9 mouse cellular contexts compared by ENCODE assay signal in genomic region chr1:184266051-184266450, GRCm38 (mm10).
DNase-seq lines count a peak whose midpoint lies in the region; ATAC-seq and TF ChIP-seq lines count a peak whose summit lies in the region.
"Had no signal": no experiment of that assay in that cellular context is flagged by ENCODE, and none has a peak within 500 bp of the region (broad histone marks: within the 10 kb centered on the region; RNA-seq: fewer than 3 reads in every experiment).

No protein-coding gene starts in this region.

- 0 out of 2 replicates have a peak, but pooled peaks cover 4% of the 10 kb centered on the region for H3K4me1 ChIP-seq in E14TG2a.4 (replicated peaks; ENCODE audit: low read depth, low read length)
- H3K4me1 ChIP-seq in cortical plate, adult 2 months (ENCODE audit: control insufficient read depth, insufficient read depth, low read length) = no peaks in the 10 kb centered on the region
- 0 out of 2 replicates have a peak, but pooled peaks cover 3% of the 10 kb centered on the region for H3K4me1 ChIP-seq in lung, embryonic 16.5 days (replicated peaks; ENCODE audit: control insufficient read depth, insufficient read depth, low read length)
- H3K4me1 ChIP-seq: midbrain, embryonic 12.5 days had no signal

- no peak overlapping the region for H3K4me3 ChIP-seq in E14TG2a.4 (replicated peaks; ENCODE audit: low read length)
- H3K4me3 ChIP-seq in cortical plate, adult 2 months (ENCODE audit: insufficient read depth, low read length) = no peak overlapping the region
- no peak overlapping the region for H3K4me3 ChIP-seq in lung, embryonic 16.5 days (ENCODE audit: low read length)
- H3K4me3 ChIP-seq: midbrain, embryonic 12.5 days had no signal

- peak; percentile 73 for ATAC-seq in lung, embryonic 16.5 days (ENCODE audit: low read depth)

- DNase-seq in adrenal gland, adult (ENCODE audit: inconsistent age in 2 of 2, low spot score in 1 of 2) = peak; percentile 33 to 83
- DNase-seq in heart, adult 8-10 months (ENCODE audit: low spot score) = peak; percentile 86
- DNase-seq in layer of hippocampus, adult 8-10 months (ENCODE audit: low spot score in 2 of 2) = peak; percentile 8 to 52
- peak; percentile 48 for DNase-seq in right cerebral cortex, postnatal 4 days
- DNase-seq in urinary bladder, postnatal 4 days (ENCODE audit: low spot score in 2 of 2) = peak; percentile 62 to 76

- no peak for TF ChIP-seq POLR2A in cortical plate, adult 2 months (IDR thresholded peaks at IDR 0.05; ENCODE audit: extremely low read depth, insufficient read depth, low read length)

- peak; percentile 97 for TF ChIP-seq CTCF in E14TG2a.4 (conservative IDR thresholded peaks at IDR 0.05; ENCODE audit: low read length)
- peak; percentile 86 for TF ChIP-seq CTCF in cortical plate, adult 2 months (IDR thresholded peaks at IDR 0.05; ENCODE audit: extremely low read depth, insufficient read depth, low read length)

- H3K27ac ChIP-seq in cortical plate, adult 2 months (ENCODE audit: insufficient read depth, low read length) = no peak overlapping the region
- H3K27ac ChIP-seq in lung, embryonic 16.5 days (ENCODE audit: low read length) = no peak overlapping the region
- H3K27ac ChIP-seq: midbrain, embryonic 12.5 days had no signal

- no peak overlapping the region for H3K9ac ChIP-seq in lung, embryonic 16.5 days (ENCODE audit: low read length)
- H3K9ac ChIP-seq: midbrain, embryonic 12.5 days had no signal

- H3K9me3 ChIP-seq in E14TG2a.4 (ENCODE audit: low read length) = peaks cover 2% of the 10 kb centered on the region; the same call in 1 of the 2 replicates
- H3K9me3 ChIP-seq in lung, embryonic 16.5 days (ENCODE audit: control insufficient read depth, low read length) = 0 out of 2 replicates have a peak, but pooled peaks cover 3% of the 10 kb centered on the region
- H3K9me3 ChIP-seq: midbrain, embryonic 12.5 days had no signal

- H3K27me3 ChIP-seq in E14TG2a.4 (ENCODE audit: insufficient read depth, low read length) = no peaks in the 10 kb centered on the region
- no peaks in the 10 kb centered on the region; the same call in 1 of the 2 replicates for H3K27me3 ChIP-seq in lung, embryonic 16.5 days (ENCODE audit: control insufficient read depth, insufficient read depth, low read depth, low read length)

- WGBS in lung, embryonic 16.5 days = 9% methylated on average over 8 of the region's 8 CpGs

- H3K4me2 ChIP-seq in lung, embryonic 16.5 days (ENCODE audit: low read depth, low read length) = no peak overlapping the region
- H3K4me2 ChIP-seq: midbrain, embryonic 12.5 days had no signal

- H3K36me3 ChIP-seq in E14TG2a.4 (ENCODE audit: insufficient read depth, low read length) = no peaks in the 10 kb centered on the region
- no peaks in the 10 kb centered on the region for H3K36me3 ChIP-seq in lung, embryonic 16.5 days (ENCODE audit: control insufficient read depth, insufficient read depth, low read length)
- H3K36me3 ChIP-seq: midbrain, embryonic 12.5 days had no signal

Comparison
In these comparisons a context has a peak if more than half of its experiments do, and no peak if none do; other contexts are left out.
1. DNase-seq: peak in every context shown above with its lines; median percentile 86 in heart, adult 8-10 months; 69 in urinary bladder, postnatal 4 days; 58 in adrenal gland, adult; 48 in right cerebral cortex, postnatal 4 days; 30 in layer of hippocampus, adult 8-10 months.